Mouse (Mus musculus): ENCODE results near the gene Stxbp4. TPM values are rescaled to one million over a fixed set of nuclear protein-coding genes. Genes with fewer than 3 reads are reported as not detected.

Stxbp4 gene
- polyA plus RNA-seq, 1 experiment from 2014 or later = 36.6 TPM

DNA sequence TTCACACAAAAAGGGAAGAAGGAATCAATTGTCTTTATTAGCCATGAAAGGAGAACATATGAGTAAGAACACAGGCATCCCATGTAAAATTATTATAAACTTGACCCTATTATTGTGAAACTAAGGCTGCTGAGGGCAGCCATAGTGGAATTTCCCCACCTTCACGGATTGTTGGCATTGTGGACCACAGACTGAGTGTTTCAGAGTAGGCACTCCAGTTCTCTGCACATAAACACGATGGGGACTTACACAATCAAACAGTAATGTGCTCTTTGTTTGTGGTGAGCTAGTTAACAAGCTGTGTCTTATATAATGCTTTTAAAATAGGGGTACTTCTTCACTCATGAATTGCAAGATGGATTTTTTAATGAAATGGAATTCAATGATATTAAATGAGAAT is 52.1 kb downstream of the Stxbp4 start:
- no peak overlapping the region for H3K9ac ChIP-seq
- WGBS = 96% methylated on average over 2 of the region's 2 CpGs
- ATAC-seq (ENCODE audit: low FRiP score, low read depth) = no peak
- no peak overlapping the region for H3K4me3 ChIP-seq
- H3K27ac ChIP-seq = no peak overlapping the region
- peaks cover 27% of the 10 kb centered on the region for H3K36me3 ChIP-seq
- H3K4me1 ChIP-seq = no peaks in the 10 kb centered on the region
- no peaks in the 10 kb centered on the region for H3K9me3 ChIP-seq
- H3K27me3 ChIP-seq (replicated peaks) = no peaks in the 10 kb centered on the region
- no peak overlapping the region for H3K4me2 ChIP-seq (replicated peaks)

DNA sequence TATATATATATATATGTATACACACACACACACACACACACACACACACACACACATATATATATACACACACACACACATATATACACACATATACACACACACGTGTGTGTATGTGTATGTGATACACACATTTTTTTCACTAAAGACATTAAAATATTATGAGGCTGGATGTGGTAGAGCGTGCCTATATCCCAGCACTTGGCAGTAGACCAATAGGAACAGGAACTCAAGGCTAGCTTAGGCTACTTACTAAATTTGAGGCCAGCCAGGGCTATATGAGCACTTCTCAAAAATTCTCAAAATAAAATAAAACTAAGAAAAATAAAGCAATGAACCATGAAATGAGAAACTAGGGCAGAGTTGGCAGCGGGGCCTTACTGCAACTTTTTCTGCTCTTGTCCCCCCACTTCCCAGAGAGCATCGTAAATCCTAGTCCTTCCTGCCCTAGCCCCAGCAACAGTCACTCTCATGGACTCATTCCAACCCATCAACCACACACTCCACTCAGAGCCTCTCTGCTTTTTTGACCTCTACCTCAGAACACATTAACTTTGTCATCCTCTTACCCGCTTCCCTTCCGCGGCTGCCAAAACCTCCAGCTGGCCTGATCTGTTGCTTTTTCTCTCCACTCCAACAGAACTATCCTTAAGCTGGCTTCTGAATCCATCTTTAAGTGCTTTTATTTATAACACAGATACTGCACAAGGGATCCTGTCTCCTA is 60.7 kb downstream of the Stxbp4 start:
- H3K4me1 ChIP-seq = no peaks in the 10 kb centered on the region
- H3K4me3 ChIP-seq = no peak overlapping the region
- no peak for ATAC-seq (ENCODE audit: low FRiP score, low read depth)
- peaks cover 15% of the 10 kb centered on the region for H3K36me3 ChIP-seq
- H3K4me2 ChIP-seq (replicated peaks) = no peak overlapping the region
- no peak overlapping the region for H3K27ac ChIP-seq
- H3K27me3 ChIP-seq (replicated peaks) = no peaks in the 10 kb centered on the region
- WGBS = 89% methylated on average over 7 of the region's 7 CpGs
- no peak overlapping the region for H3K9ac ChIP-seq
- H3K9me3 ChIP-seq = no peaks in the 10 kb centered on the region

DNA sequence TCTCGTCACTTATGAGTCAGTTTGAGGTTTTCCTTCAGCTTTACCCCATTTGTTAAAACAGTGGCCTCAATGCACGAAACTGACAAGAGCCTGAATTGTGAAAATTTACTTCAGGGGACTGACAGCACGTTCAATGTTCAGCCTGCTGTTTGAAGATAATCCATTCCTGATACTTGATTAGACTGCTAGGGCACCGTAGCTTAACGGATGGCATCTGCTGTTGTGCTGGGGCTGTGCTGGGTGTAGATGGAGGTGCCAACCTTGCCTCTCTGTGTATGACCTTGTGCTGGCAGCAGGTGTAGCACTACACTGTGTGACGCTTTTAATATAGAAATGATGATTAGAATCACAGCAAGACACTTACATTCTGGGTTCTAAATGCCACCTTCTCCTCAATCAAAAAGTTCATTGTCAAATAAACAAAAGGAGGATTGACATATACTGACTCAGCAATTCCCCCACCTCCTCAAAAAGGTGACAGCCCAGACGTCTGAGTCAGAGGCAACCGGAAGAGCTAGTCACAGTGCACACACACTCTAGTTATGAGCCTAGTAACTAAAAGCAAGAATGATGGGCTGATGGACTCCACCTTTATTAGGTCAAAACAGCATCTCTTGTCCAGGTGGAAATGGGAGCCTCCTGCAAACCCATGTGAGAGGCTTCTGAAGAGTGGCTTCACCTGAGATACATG is 61.5 kb downstream of the Stxbp4 start:
- no peak overlapping the region for H3K27ac ChIP-seq
- no peak overlapping the region for H3K9ac ChIP-seq
- no peaks in the 10 kb centered on the region for H3K4me1 ChIP-seq
- H3K9me3 ChIP-seq = no peaks in the 10 kb centered on the region
- 94% methylated on average over 8 of the region's 8 CpGs for WGBS
- H3K27me3 ChIP-seq (replicated peaks) = no peaks in the 10 kb centered on the region
- no peak for ATAC-seq (ENCODE audit: low FRiP score, low read depth)
- no peak overlapping the region for H3K4me3 ChIP-seq
- peaks cover 15% of the 10 kb centered on the region for H3K36me3 ChIP-seq
- H3K4me2 ChIP-seq (replicated peaks) = no peak overlapping the region

GRCm38 (mm10) chr11:90575491-90576048 is 62.3 kb downstream of the Stxbp4 start:
- Histone ChIP-seq H3K9me3 (no peaks in the 10 kb centered on the region), H3K4me1 (no peaks in the 10 kb centered on the region), H3K4me3 (no peak overlapping the region), H3K4me2 (replicated peaks) (no peak overlapping the region), H3K27ac (no peak overlapping the region), H3K9ac (no peak overlapping the region), H3K36me3 (peaks cover 21% of the 10 kb centered on the region), H3K27me3 (replicated peaks) (no peaks in the 10 kb centered on the region)
- ATAC-seq (ENCODE audit: low FRiP score, low read depth) = no peak
- WGBS = 95% methylated on average over 7 of the region's 7 CpGs

DNA sequence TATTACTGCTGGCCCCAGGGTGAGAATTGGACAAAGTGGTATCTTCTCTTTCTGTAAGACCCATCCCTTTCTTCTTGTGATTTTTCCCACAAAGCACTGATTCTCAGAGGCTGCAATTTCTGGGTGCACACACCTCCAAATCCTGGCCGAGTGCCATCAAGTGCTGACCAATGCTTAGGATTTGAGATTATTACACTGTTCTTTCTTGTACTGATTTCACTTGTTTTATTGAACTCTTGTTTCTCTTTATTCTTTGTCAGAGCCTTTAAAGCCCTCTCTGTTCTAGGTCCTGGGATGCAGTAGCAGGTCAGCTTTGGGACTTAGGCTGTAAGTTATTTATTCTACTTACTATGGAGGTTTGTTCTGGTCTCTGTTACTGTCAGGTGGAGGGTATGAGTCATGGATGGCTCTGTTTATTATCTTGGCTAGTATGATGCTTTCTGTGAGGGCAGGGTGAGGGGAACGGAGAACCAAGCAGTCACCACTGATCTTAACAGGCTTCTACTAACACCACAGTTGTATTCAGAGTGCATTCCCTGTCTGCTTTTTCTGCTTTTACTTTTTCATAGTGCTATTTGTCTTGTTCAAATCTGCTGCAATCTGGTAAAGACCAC is 67.1 kb downstream of the Stxbp4 start:
- Histone ChIP-seq H3K4me2 (replicated peaks) (no peak overlapping the region), H3K36me3 (peaks cover 20% of the 10 kb centered on the region), H3K9me3 (no peaks in the 10 kb centered on the region), H3K4me1 (no peaks in the 10 kb centered on the region), H3K27ac (no peak overlapping the region), H3K27me3 (replicated peaks) (no peaks in the 10 kb centered on the region), H3K9ac (no peak overlapping the region), H3K4me3 (no peak overlapping the region)
- WGBS = 89% methylated on average over 2 of the region's 2 CpGs
- ATAC-seq (ENCODE audit: low FRiP score, low read depth) = no peak

GRCm38 (mm10) chr11:90558359-90559047 is 79.4 kb downstream of the Stxbp4 start:
- H3K4me2 ChIP-seq (replicated peaks) = no peak overlapping the region

DNA sequence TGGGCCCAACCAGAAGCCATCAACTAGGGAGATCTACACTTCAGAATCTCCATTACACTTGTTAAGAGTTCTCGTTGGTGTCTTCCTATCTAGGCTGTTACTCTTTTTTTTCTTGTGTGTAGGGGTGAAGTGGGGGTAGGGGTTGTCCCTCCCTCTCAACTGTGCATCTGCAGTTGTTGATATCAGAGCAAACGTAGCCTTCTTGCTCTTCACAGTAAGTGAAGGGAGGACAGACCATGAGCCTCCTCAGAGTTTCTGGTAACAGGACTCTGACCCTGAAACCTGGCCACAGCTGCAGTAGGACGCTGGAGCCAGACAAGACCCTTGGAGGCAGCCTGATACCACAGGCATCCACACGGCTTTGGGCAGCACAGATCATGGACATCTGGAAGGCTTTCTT is 81.4 kb downstream of the Stxbp4 start:
- H3K9me3 ChIP-seq = no peaks in the 10 kb centered on the region
- no peak for ATAC-seq (ENCODE audit: low FRiP score, low read depth)
- 88% methylated on average over 4 of the region's 4 CpGs for WGBS
- peaks cover 5% of the 10 kb centered on the region; the same call in 1 of the 2 replicates for H3K36me3 ChIP-seq
- H3K9ac ChIP-seq = no peak overlapping the region
- no peak overlapping the region for H3K27ac ChIP-seq
- H3K27me3 ChIP-seq (replicated peaks) = no peaks in the 10 kb centered on the region
- 0 out of 2 replicates have a peak, but pooled peaks cover 4% of the 10 kb centered on the region for H3K4me1 ChIP-seq
- no peak overlapping the region for H3K4me2 ChIP-seq (replicated peaks)
- no peak overlapping the region for H3K4me3 ChIP-seq

More at GRCm38 (mm10) chr11:90558359-90559047, 79.4 kb downstream of the Stxbp4 start:
- Histone ChIP-seq H3K9ac (no peak overlapping the region), H3K36me3 (peaks cover 6% of the 10 kb centered on the region; the same call in 1 of the 2 replicates), H3K4me1 (no peaks in the 10 kb centered on the region), H3K27me3 (replicated peaks) (no peaks in the 10 kb centered on the region), H3K4me3 (no peak overlapping the region), H3K9me3 (no peaks in the 10 kb centered on the region), H3K27ac (no peak overlapping the region)
- no peak for ATAC-seq (ENCODE audit: low FRiP score, low read depth)
- 82% methylated on average over 9 of the region's 9 CpGs for WGBS

GRCm38 (mm10) chr11:90553963-90554362 is 83.9 kb downstream of the Stxbp4 start:
- 75% methylated on average over 5 of the region's 5 CpGs for WGBS
- H3K36me3 ChIP-seq = no peaks in the 10 kb centered on the region
- H3K4me1 ChIP-seq = 0 out of 2 replicates have a peak, but pooled peaks cover 4% of the 10 kb centered on the region
- 0 out of 2 replicates have a peak, but pooled peaks cover 13% of the 10 kb centered on the region for H3K27me3 ChIP-seq (replicated peaks)
- no peak overlapping the region for H3K4me2 ChIP-seq (replicated peaks)
- no peak overlapping the region for H3K4me3 ChIP-seq
- H3K27ac ChIP-seq = no peak overlapping the region
- H3K9me3 ChIP-seq = no peaks in the 10 kb centered on the region
- ATAC-seq (ENCODE audit: low FRiP score, low read depth) = no peak
- no peak overlapping the region for H3K9ac ChIP-seq

DNA sequence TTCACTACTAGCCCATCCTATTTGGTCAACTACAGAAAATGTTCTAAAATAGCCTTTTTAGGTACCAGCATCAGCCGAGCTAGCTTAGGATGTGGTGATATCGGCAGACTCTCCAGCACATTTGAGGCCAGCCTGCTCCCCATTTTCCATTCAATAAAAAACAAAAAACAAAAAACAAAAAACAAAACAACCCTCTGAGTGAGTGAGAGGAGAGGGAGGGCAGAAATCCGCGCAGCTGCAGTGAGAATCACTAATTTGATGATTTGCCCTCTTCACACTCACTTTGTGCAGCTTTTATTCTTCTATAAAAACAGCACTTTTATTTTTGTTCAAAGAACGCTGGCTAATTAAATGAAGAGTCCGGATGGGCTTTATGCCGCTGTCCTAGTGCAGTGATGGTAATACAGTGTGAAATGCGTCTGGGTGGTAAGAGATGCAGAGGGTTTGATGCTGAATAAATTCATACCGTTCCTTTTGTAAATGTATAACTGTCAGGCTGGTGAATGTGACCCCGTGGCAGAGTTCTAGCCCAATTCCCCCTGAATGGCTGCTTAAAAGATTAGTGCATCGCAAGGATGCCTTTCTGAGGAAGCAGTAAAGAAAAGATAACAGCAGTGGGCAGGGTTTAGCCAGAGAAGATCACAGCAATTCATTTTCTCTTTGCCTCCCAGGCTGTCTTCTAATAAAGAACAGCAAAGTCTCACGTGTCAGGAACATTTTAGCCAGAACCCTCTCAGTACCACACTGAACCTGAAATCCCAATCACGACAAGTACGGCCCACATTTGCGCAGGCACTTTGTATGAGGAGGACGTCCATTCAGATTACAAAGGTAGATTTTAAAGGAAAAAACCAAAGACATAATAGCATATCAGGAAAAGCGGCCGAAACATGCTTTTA is 85.3 kb downstream of the Stxbp4 start:
- H3K27me3 ChIP-seq (replicated peaks) = 0 out of 2 replicates have a peak, but pooled peaks cover 13% of the 10 kb centered on the region
- H3K9me3 ChIP-seq = no peaks in the 10 kb centered on the region
- H3K4me2 ChIP-seq (replicated peaks) = no peak overlapping the region
- H3K4me3 ChIP-seq = no peak overlapping the region
- no peak overlapping the region for H3K9ac ChIP-seq
- WGBS = 62% methylated on average over 18 of the region's 18 CpGs
- no peaks in the 10 kb centered on the region for H3K36me3 ChIP-seq
- H3K27ac ChIP-seq = no peak overlapping the region
- H3K4me1 ChIP-seq = 0 out of 2 replicates have a peak, but pooled peaks cover 4% of the 10 kb centered on the region
- no peak for ATAC-seq (ENCODE audit: low FRiP score, low read depth)

DNA sequence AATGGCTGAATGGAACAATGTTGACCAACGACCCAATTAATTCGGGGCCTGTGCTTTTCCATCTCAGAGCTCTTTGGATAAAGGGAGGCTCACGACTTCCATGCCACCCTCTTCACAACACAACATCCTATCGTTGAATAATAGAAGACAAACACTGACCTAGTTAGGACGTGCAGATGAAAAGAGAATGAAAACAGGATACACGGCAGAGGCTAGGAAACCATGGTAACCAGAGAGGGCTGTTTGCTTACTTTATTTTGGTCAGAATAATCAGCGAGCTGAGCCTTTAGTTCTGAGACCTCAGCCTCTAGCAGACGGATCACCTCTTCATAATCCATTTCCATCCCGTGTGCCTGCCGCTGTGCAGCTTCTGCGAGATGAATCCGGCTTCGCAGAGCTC is 89.3 kb downstream of the Stxbp4 start:
- H3K36me3 ChIP-seq = peaks cover 4% of the 10 kb centered on the region; the same call in 1 of the 2 replicates
- H3K27me3 ChIP-seq (replicated peaks) = peaks cover 18% of the 10 kb centered on the region; the same call in 1 of the 2 replicates
- H3K9ac ChIP-seq = no peak overlapping the region
- H3K4me1 ChIP-seq = 0 out of 2 replicates have a peak, but pooled peaks cover 4% of the 10 kb centered on the region
- H3K9me3 ChIP-seq = no peaks in the 10 kb centered on the region
- H3K4me2 ChIP-seq (replicated peaks) = no peak overlapping the region
- no peak overlapping the region for H3K4me3 ChIP-seq
- ATAC-seq (ENCODE audit: low FRiP score, low read depth) = peak; percentile 41; the same call in 1 of the 2 replicates
- H3K27ac ChIP-seq = no peak overlapping the region
- WGBS = 34% methylated on average over 13 of the region's 13 CpGs
